Mouse (Mus musculus): ENCODE data around the gene Nfs1. TPM values are rescaled to one million over a fixed set of nuclear protein-coding genes. Genes with fewer than 3 reads are reported as not detected.
"Not testable (repeated sequence)": the region's sequence is repeated elsewhere in the genome, so short reads cannot be mapped to it uniquely, and the experiment has no call there.

Gene Nfs1
- polyA plus RNA-seq, 1 experiment from 2014 or later: 37.6 TPM

GRCm38 (mm10) chr2:156112080-156112423 lies 31.9 kb downstream of the Nfs1 start:
- H3K36me3 ChIP-seq (ENCODE audit: control insufficient read depth, insufficient read depth, low read length); ATAC-seq; H3K27me3 ChIP-seq (ENCODE audit: control insufficient read depth, insufficient read depth, low read depth, low read length); H3K9me3 ChIP-seq (replicated peaks; ENCODE audit: control insufficient read depth, low read length, poor library complexity, severe bottlenecking): not testable (repeated sequence)
- Histone ChIP-seq H3K4me3 (ENCODE audit: low read depth, low read length) (peak overlapping the region; percentile 96), H3K9ac (ENCODE audit: low read depth, low read length) (peak overlapping the region; percentile 97; the same call in 1 of the 2 replicates), H3K27ac (ENCODE audit: low read length) (peak overlapping the region; percentile 96), H3K4me1 (ENCODE audit: control insufficient read depth, insufficient read depth, low read length) (peaks cover 16% of the 10 kb centered on the region), H3K4me2 (ENCODE audit: low read length) (peak overlapping the region; percentile 47)
- 23% methylated on average over 5 of the region's 5 CpGs for WGBS

GRCm38 (mm10) chr2:156111358-156112079 lies 32.5 kb downstream of the Nfs1 start, which contains the start of the genes Cpne1 and Rbm12:
TSS of gene Cpne1 (minus strand) at chr2:156111965.
TSS of gene Rbm12 (minus strand) at chr2:156111978.
- H3K27me3 ChIP-seq (ENCODE audit: control insufficient read depth, insufficient read depth, low read depth, low read length): no peaks in the 10 kb centered on the region
- peaks cover 16% of the 10 kb centered on the region for H3K4me1 ChIP-seq (ENCODE audit: control insufficient read depth, insufficient read depth, low read length)
- peak; percentile 93 for ATAC-seq
- peak within 1 kb of the TSS; percentile 78 for H3K4me2 ChIP-seq (ENCODE audit: low read length)
- H3K4me3 ChIP-seq (ENCODE audit: low read depth, low read length): peak within 1 kb of the TSS; percentile 96
- no peaks in the 10 kb centered on the region for H3K36me3 ChIP-seq (ENCODE audit: control insufficient read depth, insufficient read depth, low read length)
- WGBS: under 1% methylated on average over 71 of the region's 74 CpGs
- peak within 1 kb of the TSS; percentile 97 for H3K9ac ChIP-seq (ENCODE audit: low read depth, low read length)
- no peaks in the 10 kb centered on the region for H3K9me3 ChIP-seq (replicated peaks; ENCODE audit: control insufficient read depth, low read length, poor library complexity, severe bottlenecking)
- H3K27ac ChIP-seq (ENCODE audit: low read length): peak within 1 kb of the TSS; percentile 96

DNA sequence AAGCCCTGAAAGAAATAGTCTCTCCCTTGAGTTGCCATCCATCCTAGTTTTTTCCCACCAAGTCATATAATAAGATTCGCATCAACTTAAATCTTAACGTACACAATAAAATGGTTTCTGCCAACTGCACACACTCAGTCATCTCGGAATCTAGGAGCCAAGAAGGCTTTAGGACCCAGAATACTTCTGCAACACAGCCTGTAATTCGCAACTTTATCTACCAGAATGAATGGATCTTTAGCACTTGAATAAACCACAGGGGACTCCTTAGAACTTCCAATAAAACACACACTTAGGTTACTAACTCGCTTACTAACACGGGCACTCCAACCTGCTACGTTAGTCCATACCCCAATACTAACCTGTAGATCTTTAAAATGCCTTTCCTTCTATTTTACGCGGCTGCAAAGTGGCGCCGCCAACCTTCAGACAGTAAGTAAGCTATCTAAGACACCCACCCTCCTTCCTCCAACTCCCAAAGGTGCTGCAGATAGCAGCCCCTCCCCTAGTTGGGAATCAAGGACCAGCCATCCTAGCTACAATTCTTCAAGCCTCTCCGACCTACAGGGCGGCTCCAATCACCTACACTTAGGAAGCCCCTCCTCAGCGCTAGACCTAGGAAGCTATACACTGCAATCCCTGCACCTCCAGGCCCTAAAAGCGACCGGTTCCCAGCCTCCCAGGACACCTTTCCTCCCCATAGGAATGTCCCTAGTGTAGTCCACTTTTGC lies 33.2 kb downstream of the Nfs1 start:
- Histone ChIP-seq H3K4me2 (ENCODE audit: low read length) (peak overlapping the region; percentile 78), H3K9me3 (replicated peaks; ENCODE audit: control insufficient read depth, low read length, poor library complexity, severe bottlenecking) (no peaks in the 10 kb centered on the region), H3K4me3 (ENCODE audit: low read depth, low read length) (peak overlapping the region; percentile 96), H3K27me3 (ENCODE audit: control insufficient read depth, insufficient read depth, low read depth, low read length) (no peaks in the 10 kb centered on the region), H3K36me3 (ENCODE audit: control insufficient read depth, insufficient read depth, low read length) (no peaks in the 10 kb centered on the region), H3K4me1 (ENCODE audit: control insufficient read depth, insufficient read depth, low read length) (peaks cover 19% of the 10 kb centered on the region), H3K9ac (ENCODE audit: low read depth, low read length) (peak overlapping the region; percentile 97), H3K27ac (ENCODE audit: low read length) (peak overlapping the region; percentile 96)
- WGBS: under 1% methylated on average over 16 of the region's 16 CpGs
- peak; percentile 87 for ATAC-seq

GRCm38 (mm10) chr2:156091926-156092325 lies 52.1 kb downstream of the Nfs1 start:
- ATAC-seq: no peak
- Histone ChIP-seq H3K9ac (ENCODE audit: low read depth, low read length) (no peak overlapping the region), H3K27ac (ENCODE audit: low read length) (no peak overlapping the region), H3K4me3 (ENCODE audit: low read depth, low read length) (no peak overlapping the region), H3K27me3 (ENCODE audit: control insufficient read depth, insufficient read depth, low read depth, low read length) (no peaks in the 10 kb centered on the region), H3K4me1 (ENCODE audit: control insufficient read depth, insufficient read depth, low read length) (peaks cover 4% of the 10 kb centered on the region; the same call in 1 of the 2 replicates), H3K9me3 (replicated peaks; ENCODE audit: control insufficient read depth, low read length, poor library complexity, severe bottlenecking) (no peaks in the 10 kb centered on the region), H3K36me3 (ENCODE audit: control insufficient read depth, insufficient read depth, low read length) (peaks cover 6% of the 10 kb centered on the region), H3K4me2 (ENCODE audit: low read length) (no peak overlapping the region)
- WGBS: 86% methylated on average over 5 of the region's 5 CpGs

DNA sequence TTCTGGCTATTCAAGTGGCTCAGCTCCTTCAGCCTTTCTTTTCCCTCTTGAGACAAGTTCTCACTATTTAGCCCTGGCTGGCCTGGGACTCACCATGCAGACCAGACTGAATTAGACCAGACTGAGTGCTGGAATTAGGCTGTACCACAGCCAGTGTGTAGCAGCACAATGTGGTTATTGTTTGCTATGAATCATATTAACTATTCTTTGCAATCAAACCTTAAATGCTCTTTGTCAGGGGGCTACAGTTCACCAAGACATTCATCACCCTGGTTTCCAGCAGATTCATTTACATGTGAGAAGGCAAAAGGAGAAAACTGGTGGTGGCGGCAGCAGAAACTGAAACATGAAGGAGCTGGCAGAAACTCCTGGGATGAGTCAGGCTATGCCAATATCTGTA lies 54.2 kb downstream of the Nfs1 start:
- Histone ChIP-seq H3K4me2 (ENCODE audit: low read length) (no peak overlapping the region), H3K27me3 (ENCODE audit: control insufficient read depth, insufficient read depth, low read depth, low read length) (no peaks in the 10 kb centered on the region), H3K36me3 (ENCODE audit: control insufficient read depth, insufficient read depth, low read length) (no peaks in the 10 kb centered on the region), H3K27ac (ENCODE audit: low read length) (no peak overlapping the region), H3K4me1 (ENCODE audit: control insufficient read depth, insufficient read depth, low read length) (peaks cover 4% of the 10 kb centered on the region; the same call in 1 of the 2 replicates), H3K4me3 (ENCODE audit: low read depth, low read length) (no peak overlapping the region), H3K9ac (ENCODE audit: low read depth, low read length) (no peak overlapping the region), H3K9me3 (replicated peaks; ENCODE audit: control insufficient read depth, low read length, poor library complexity, severe bottlenecking) (no peaks in the 10 kb centered on the region)
- ATAC-seq: no peak
- 41% methylated on average over 1 of the region's 1 CpGs for WGBS

GRCm38 (mm10) chr2:156087391-156088110 lies 56.4 kb downstream of the Nfs1 start:
- H3K4me3 ChIP-seq (ENCODE audit: low read depth, low read length): no peak overlapping the region
- 91% methylated on average over 7 of the region's 7 CpGs for WGBS
- ATAC-seq: no peak
- H3K4me2 ChIP-seq (ENCODE audit: low read length): no peak overlapping the region
- H3K36me3 ChIP-seq (ENCODE audit: control insufficient read depth, insufficient read depth, low read length): no peaks in the 10 kb centered on the region; the same call in 1 of the 2 replicates
- H3K9ac ChIP-seq (ENCODE audit: low read depth, low read length): no peak overlapping the region
- no peak overlapping the region for H3K27ac ChIP-seq (ENCODE audit: low read length)
- H3K9me3 ChIP-seq (replicated peaks; ENCODE audit: control insufficient read depth, low read length, poor library complexity, severe bottlenecking): no peaks in the 10 kb centered on the region
- H3K4me1 ChIP-seq (ENCODE audit: control insufficient read depth, insufficient read depth, low read length): peaks cover 4% of the 10 kb centered on the region; the same call in 1 of the 2 replicates
- H3K27me3 ChIP-seq (ENCODE audit: control insufficient read depth, insufficient read depth, low read depth, low read length): no peaks in the 10 kb centered on the region

- no peak overlapping the region for H3K9ac ChIP-seq (ENCODE audit: low read depth, low read length)
- ATAC-seq: no peak
- no peaks in the 10 kb centered on the region for H3K9me3 ChIP-seq (replicated peaks; ENCODE audit: control insufficient read depth, low read length, poor library complexity, severe bottlenecking)
- H3K4me1 ChIP-seq (ENCODE audit: control insufficient read depth, insufficient read depth, low read length): no peaks in the 10 kb centered on the region
- H3K4me3 ChIP-seq (ENCODE audit: low read depth, low read length): no peak overlapping the region
- H3K36me3 ChIP-seq (ENCODE audit: control insufficient read depth, insufficient read depth, low read length): no peaks in the 10 kb centered on the region; the same call in 1 of the 2 replicates
- H3K4me2 ChIP-seq (ENCODE audit: low read length): no peak overlapping the region
- WGBS: 89% methylated on average over 3 of the region's 3 CpGs
- H3K27ac ChIP-seq (ENCODE audit: low read length): no peak overlapping the region
- H3K27me3 ChIP-seq (ENCODE audit: control insufficient read depth, insufficient read depth, low read depth, low read length): no peaks in the 10 kb centered on the region
Measured at GRCm38 (mm10) chr2:156084541-156084940, 59.4 kb downstream of the Nfs1 start.

GRCm38 (mm10) chr2:156080391-156080790 lies 63.6 kb downstream of the Nfs1 start:
- Histone ChIP-seq H3K4me3 (ENCODE audit: low read depth, low read length) (no peak overlapping the region), H3K9me3 (replicated peaks; ENCODE audit: control insufficient read depth, low read length, poor library complexity, severe bottlenecking) (no peaks in the 10 kb centered on the region), H3K9ac (ENCODE audit: low read depth, low read length) (no peak overlapping the region), H3K27me3 (ENCODE audit: control insufficient read depth, insufficient read depth, low read depth, low read length) (no peaks in the 10 kb centered on the region), H3K36me3 (ENCODE audit: control insufficient read depth, insufficient read depth, low read length) (peaks cover 18% of the 10 kb centered on the region), H3K4me2 (ENCODE audit: low read length) (no peak overlapping the region), H3K27ac (ENCODE audit: low read length) (no peak overlapping the region), H3K4me1 (ENCODE audit: control insufficient read depth, insufficient read depth, low read length) (no peaks in the 10 kb centered on the region)
- WGBS: 88% methylated on average over 7 of the region's 7 CpGs
- ATAC-seq: no peak

Data from midbrain, embryonic 16.5 days (tissue).